Mouse (Mus musculus): ENCODE results near the gene Smad3.

The Smad3 gene

GRCm38 (mm10) chr9:63749296-63749915 is 8.4 kb downstream of the Smad3 start:
- in situ Hi-C loops (cut with MboI; ENCODE audit: unreplicated experiment in 2 of 2) = loop anchor here in 1 of 2 experiments (25.0 kb wide), 1 partner anchor 812 kb away; no protein-coding TSS in a partner anchor

- in situ Hi-C loops (cut with MboI; ENCODE audit: unreplicated experiment in 2 of 2) = loop anchor here in 1 of 2 experiments (25.0 kb wide), 1 partner anchor 810 kb away; no protein-coding TSS in a partner anchor
Measured at GRCm38 (mm10) chr9:63747645-63748295, 10.0 kb downstream of the Smad3 start.

GRCm38 (mm10) chr9:63746980-63747379 is 10.8 kb downstream of the Smad3 start:
- in situ Hi-C loops (cut with MboI; ENCODE audit: unreplicated experiment in 2 of 2) = loop anchor here in 1 of 2 experiments (25.0 kb wide), 1 partner anchor 810 kb away; no protein-coding TSS in a partner anchor

GRCm38 (mm10) chr9:63745821-63746632 is 11.8 kb downstream of the Smad3 start:
- in situ Hi-C loops (cut with MboI; ENCODE audit: unreplicated experiment in 2 of 2) = loop anchor here in 1 of 2 experiments (25.0 kb wide), 1 partner anchor 809 kb away; no protein-coding TSS in a partner anchor

GRCm38 (mm10) chr9:63744595-63744994 is 13.2 kb downstream of the Smad3 start:
- in situ Hi-C loops (cut with MboI; ENCODE audit: unreplicated experiment in 2 of 2) = loop anchor here (5.0 to 25.0 kb wide), 2 partner anchors 37 to 807 kb away; no protein-coding TSS in a partner anchor

GRCm38 (mm10) chr9:63743775-63744174 is 14.0 kb downstream of the Smad3 start:
- in situ Hi-C loops (cut with MboI; ENCODE audit: unreplicated experiment in 2 of 2) = loop anchor here (5.0 to 25.0 kb wide), 2 partner anchors 36 to 806 kb away; no protein-coding TSS in a partner anchor

GRCm38 (mm10) chr9:63742887-63743660 is 14.7 kb downstream of the Smad3 start:
- in situ Hi-C loops (cut with MboI; ENCODE audit: unreplicated experiment in 2 of 2) = loop anchor here (5.0 to 25.0 kb wide), 2 partner anchors 36 to 806 kb away; no protein-coding TSS in a partner anchor

- in situ Hi-C loops (cut with MboI; ENCODE audit: unreplicated experiment in 2 of 2) = loop anchor here (5.0 to 25.0 kb wide), 2 partner anchors 35 to 805 kb away; no protein-coding TSS in a partner anchor
Measured at GRCm38 (mm10) chr9:63742318-63742717, 15.5 kb downstream of the Smad3 start.

GRCm38 (mm10) chr9:63741792-63742191 is 16.0 kb downstream of the Smad3 start:
- in situ Hi-C loops (cut with MboI; ENCODE audit: unreplicated experiment in 2 of 2) = loop anchor here (5.0 to 25.0 kb wide), 2 partner anchors 34 to 804 kb away; no protein-coding TSS in a partner anchor

- in situ Hi-C loops (cut with MboI; ENCODE audit: unreplicated experiment in 2 of 2) = loop anchor here (5.0 to 25.0 kb wide), 2 partner anchors 33 to 803 kb away; no protein-coding TSS in a partner anchor
Measured at GRCm38 (mm10) chr9:63740320-63740841, 17.4 kb downstream of the Smad3 start.

GRCm38 (mm10) chr9:63738830-63739229 is 19.0 kb downstream of the Smad3 start:
- in situ Hi-C loops (cut with MboI; ENCODE audit: unreplicated experiment in 2 of 2) = loop anchor here in 1 of 2 experiments (25.0 kb wide), 1 partner anchor 802 kb away; no protein-coding TSS in a partner anchor

GRCm38 (mm10) chr9:63738086-63738701 is 19.6 kb downstream of the Smad3 start:
- in situ Hi-C loops (cut with MboI; ENCODE audit: unreplicated experiment in 2 of 2) = loop anchor here in 1 of 2 experiments (25.0 kb wide), 1 partner anchor 801 kb away; no protein-coding TSS in a partner anchor

- in situ Hi-C loops (cut with MboI; ENCODE audit: unreplicated experiment in 2 of 2) = loop anchor here in 1 of 2 experiments (25.0 kb wide), 1 partner anchor 800 kb away; no protein-coding TSS in a partner anchor
Measured at GRCm38 (mm10) chr9:63737426-63737931, 20.3 kb downstream of the Smad3 start.

- in situ Hi-C loops (cut with MboI; ENCODE audit: unreplicated experiment in 2 of 2) = loop anchor here in 1 of 2 experiments (25.0 kb wide), 1 partner anchor 797 kb away; no protein-coding TSS in a partner anchor
Measured at GRCm38 (mm10) chr9:63734261-63734660, 23.5 kb downstream of the Smad3 start.

GRCm38 (mm10) chr9:63732700-63733099 is 25.1 kb downstream of the Smad3 start:
- in situ Hi-C loops (cut with MboI; ENCODE audit: unreplicated experiment in 2 of 2) = loop anchor here in 1 of 2 experiments (25.0 kb wide), 1 partner anchor 795 kb away; no protein-coding TSS in a partner anchor

GRCm38 (mm10) chr9:63731114-63731828 is 26.5 kb downstream of the Smad3 start:
- in situ Hi-C loops (cut with MboI; ENCODE audit: unreplicated experiment in 2 of 2) = loop anchor here in 1 of 2 experiments (25.0 kb wide), 1 partner anchor 794 kb away; no protein-coding TSS in a partner anchor

- in situ Hi-C loops (cut with MboI; ENCODE audit: unreplicated experiment in 2 of 2) = loop anchor here in 1 of 2 experiments (25.0 kb wide), 1 partner anchor 792 kb away; no protein-coding TSS in a partner anchor
Measured at GRCm38 (mm10) chr9:63728969-63729368, 28.8 kb downstream of the Smad3 start.

All from v-Abl transformed pro-B cells (cell line).